Mouse (Mus musculus) cerebellum, postnatal 10 days (tissue): Measurements from ENCODE around the gene Nodal.

Experiments
- DNase-seq, 2 experiments: peaks; one replicate each; pipeline ENCODE4 v3.0.0; 2021; ENCODE audit warnings: mixed read lengths in 2 of 2

Nodal gene

DNA sequence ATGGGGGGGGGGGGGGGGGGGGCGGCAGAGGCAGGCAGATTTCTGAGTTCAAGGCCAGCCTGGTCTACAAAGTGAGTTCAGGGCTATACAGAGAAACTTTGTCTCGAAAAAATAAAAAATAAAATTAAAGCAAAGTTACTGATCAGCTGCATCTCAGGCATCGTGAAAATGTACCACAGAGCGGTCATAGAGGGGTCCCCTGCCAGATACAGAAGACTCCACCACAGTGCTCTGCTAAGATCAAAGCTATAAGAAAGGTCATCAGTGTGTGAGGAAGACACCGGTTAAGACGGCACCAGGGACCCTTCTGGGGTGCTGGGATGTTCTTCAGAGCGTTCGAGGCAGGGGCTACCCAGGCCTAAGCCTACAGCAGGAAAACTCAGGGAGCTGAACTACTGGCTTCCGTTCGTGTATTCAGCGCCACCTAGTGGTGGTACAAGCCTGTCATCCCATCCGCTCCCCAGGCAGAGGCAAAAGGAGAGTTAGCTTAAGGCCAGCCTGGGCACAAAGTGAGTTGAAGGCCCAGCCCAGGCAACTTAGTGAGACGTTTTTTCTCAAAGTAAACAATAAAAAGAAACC is 18.5 kb upstream of the Nodal start:
- DNase-seq, result peak; percentile 89 to 91

DNA sequence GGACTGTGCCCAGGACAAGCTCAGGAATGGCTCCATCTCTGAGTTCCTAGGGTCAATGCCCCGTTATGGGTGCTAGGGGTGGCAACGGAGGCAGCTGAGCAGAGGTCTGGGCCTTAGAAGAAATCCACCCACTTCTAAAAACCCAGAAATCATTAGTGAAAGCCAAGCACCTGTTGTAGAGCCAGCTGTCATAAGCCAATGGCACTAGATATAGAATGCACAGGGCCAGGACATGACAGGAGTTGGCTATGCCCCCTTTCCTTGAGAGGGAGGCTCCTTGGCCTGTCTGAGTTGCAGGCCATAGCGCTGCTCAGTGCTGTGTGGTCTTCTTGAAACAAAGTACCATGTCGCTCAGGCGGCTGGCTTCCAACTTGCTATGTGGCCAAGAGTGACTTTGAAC is 17.4 kb upstream of the Nodal start:
- no peak for DNase-seq

- peak in 1 of 2 experiments; percentile 26 for DNase-seq
Observed at GRCm38 (mm10) chr10:61402480-61402879, 15.3 kb upstream of the Nodal start.

GRCm38 (mm10) chr10:61402911-61403310 is 14.9 kb upstream of the Nodal start:
- no peak for DNase-seq

DNA sequence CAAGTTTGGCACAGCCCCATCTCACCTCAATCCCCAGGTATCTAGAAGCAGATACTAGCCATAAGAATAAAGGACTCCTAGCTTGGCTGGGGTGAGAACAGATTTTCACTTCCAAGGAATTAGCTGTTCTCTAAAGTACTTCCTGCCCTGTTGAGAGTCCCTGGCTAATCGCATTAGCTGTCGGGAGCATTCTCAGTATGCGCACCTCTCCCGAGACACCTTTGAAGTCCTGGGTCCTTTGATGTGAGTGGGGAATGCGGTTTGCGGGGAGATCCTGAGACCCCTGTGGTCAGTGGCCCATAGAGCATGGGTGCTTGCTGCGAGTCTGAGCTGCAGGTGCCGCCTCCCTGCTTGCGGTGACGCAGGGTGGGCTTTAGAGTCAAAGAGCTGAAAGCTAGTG is 11.8 kb upstream of the Nodal start:
- no peak for DNase-seq

GRCm38 (mm10) chr10:61409776-61410175 is 8.0 kb upstream of the Nodal start:
- DNase-seq, result no peak

DNA sequence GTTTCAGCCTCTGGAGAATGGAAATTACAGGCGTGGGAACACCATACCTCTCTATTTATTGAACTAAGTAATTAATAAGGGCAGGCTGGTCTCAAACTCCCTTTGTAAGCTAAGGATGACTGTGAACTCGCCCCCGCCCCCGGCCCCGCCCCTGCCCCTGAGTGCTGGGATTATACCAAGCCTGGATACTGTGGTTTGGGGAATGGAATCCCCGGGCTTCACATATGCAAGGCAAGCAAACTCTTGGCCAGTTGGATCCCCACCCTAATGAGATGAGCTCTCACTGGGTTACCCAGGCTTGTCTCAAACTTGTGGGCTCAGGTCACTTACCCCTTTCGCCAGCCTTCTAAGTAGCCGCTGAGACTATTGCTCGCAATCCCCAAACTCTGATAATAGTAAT is 7.6 kb upstream of the Nodal start:
- DNase-seq, result no peak

DNA sequence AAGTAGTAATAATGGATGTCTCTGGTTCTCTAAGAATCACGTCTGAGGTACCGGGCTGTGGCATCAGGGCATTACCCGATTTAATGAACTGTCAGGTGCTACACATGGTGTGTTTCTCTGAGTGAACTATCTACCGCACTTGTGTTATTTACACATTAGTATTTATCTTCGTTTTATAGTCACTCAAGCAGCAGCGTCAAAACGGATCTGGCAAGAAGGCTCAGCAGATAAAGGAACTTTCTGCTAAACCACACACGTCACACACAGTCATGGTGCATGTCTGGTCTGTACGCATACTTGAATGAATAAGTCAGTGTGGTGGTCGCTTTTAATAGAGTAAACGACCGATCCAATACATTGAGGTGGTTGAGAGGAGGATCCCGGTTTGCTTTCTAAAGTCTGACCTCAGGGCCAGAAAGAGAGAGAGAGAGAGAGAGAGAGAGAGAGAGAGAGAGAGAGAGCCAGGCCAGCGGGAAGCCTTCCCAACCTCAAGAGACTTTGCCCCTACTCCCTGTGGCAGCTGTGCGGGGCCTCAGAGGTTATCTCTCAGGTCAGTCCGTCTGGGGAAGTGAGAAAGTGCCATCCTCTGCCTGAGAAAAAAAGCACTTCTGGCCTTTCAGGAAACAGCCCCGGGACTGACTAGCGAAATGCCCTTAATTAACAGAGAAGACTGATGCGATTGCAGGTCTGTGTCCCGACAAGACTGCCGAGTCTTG is 4.7 kb upstream of the Nodal start:
- no peak for DNase-seq

DNA sequence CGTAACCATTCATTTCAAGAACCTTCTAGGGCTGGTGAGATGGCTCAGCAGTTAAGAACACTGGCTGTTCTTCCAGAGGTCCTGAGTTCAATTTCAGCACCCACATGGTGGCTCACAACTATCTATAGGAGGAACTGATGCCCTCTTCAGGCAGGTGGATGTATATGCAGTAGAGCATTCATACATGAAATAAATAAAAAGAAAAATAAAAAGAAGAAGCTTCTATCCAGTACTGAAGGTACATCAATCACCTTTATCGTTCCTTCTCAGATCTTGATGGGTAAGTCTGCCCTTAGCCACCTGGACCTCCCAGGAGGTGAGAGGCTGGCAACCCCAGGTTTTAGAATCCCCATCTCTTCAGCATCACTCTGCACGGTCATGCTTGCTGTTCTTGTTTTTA is 2.5 kb upstream of the Nodal start:
- DNase-seq, result no peak

DNA sequence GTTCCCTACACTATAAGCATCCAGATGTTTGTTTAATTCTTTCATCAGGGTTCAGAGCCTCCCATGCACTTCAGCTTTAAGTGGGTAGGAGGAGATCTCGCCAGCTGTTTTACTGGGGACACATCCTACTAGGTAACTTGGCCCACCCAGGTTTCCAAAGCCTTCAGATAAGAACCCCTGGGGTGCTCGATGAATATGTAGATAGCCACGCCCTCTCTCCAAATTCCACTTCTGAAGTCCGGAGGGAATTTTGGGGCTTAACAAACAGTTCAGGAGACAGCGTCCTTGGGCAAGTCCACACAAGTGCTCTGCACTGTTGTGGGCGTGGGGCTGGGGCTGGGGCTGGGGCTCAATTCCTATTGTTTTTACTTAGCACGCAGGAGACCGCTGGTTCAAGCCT is 1.9 kb upstream of the Nodal start:
- no peak for DNase-seq

- DNase-seq, result no peak
Observed at GRCm38 (mm10) chr10:61416561-61416960, 1.2 kb upstream of the Nodal start.

- DNase-seq, result no peak
Observed at GRCm38 (mm10) chr10:61417046-61417445, 726 bp upstream of the Nodal start.

- DNase-seq, result peak; percentile 46 to 49
Observed at GRCm38 (mm10) chr10:61418131-61418900, 544 bp downstream of the Nodal start.

DNA sequence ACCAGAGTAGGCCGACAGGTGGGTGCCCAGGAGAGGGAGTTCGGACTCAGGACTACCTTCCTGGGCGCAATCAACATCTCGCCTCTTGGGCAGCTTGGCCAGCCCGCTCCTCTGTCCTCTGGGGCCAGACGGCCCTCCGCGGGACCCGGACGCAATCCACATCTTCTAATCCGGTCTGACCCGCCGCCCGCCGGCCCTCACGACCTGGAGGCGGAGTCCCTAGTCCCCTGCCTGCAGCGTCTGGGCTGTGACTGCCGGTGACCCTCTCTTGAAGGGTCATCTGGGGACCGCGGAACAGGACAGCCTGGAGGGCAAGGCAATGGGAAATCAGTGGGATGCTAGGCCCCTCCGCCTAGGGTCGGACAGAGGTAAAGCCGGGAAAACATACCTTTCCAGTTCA is 1.4 kb downstream of the Nodal start:
- no peak for DNase-seq

DNA sequence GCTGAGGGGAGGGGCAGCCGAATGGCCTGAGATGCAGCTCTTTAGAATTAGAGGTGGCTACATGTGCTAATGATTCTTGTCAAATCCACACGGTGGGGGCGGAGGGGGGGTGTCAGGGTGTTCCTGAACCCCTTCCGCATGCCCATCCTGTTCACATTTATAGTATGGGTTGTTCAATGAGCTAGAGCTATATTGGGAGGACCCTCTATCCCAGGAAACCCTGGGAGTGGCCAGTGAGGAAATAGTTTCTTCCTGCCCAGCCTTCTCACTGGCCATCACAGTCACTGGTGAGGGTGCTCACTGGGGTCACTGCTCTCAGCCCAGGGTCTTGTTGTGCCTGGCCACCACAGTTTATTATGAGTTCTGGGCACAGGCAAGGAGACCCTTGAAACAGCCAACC is 2.2 kb downstream of the Nodal start:
- no peak for DNase-seq

DNA sequence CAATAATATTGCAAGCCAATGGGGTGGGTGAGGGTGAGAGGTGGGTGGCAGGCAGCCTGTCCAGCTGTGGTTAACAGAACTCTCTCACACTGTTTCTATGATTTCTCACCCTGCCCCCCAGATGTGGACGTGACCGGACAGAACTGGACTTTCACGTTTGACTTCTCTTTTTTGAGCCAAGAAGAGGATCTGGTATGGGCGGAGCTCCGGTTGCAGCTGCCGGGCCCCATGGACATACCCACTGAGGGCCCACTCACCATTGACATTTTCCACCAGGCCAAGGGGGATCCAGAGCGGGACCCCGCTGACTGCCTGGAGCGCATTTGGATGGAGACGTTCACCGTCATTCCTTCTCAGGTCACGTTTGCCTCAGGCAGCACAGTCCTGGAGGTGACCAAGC is 5.1 kb downstream of the Nodal start:
- no peak for DNase-seq

DNA sequence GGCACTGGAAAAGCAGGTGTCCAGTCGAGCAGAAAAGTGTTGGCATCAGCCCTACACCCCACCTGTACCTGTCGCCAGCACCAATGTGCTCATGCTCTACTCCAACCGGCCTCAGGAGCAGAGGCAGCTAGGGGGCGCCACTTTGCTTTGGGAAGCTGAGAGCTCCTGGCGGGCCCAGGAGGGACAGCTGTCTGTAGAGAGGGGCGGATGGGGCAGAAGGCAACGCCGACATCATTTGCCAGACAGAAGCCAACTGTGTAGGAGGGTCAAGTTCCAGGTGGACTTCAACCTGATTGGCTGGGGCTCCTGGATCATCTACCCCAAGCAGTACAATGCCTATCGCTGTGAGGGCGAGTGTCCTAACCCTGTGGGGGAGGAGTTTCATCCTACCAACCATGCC is 5.5 kb downstream of the Nodal start:
- peak; percentile 63 to 73 for DNase-seq

DNA sequence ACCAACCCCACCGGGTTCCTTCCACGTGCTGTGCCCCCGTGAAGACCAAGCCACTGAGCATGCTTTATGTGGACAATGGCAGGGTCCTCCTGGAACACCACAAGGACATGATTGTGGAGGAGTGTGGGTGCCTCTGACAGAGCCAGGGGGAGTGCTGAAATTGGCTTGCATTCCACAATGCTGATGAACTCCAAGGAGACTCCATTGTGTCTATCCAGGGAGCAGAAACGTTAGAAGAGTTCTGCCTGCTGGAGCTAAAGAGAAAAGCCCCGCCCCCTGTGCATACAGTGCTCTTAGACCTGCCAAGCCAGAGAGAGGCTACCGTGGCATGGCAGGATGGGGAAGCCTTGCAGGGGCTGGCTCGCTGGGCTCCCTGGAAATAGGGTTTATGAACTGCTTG is 6.7 kb downstream of the Nodal start:
- DNase-seq, result peak; percentile 28 to 37

DNA sequence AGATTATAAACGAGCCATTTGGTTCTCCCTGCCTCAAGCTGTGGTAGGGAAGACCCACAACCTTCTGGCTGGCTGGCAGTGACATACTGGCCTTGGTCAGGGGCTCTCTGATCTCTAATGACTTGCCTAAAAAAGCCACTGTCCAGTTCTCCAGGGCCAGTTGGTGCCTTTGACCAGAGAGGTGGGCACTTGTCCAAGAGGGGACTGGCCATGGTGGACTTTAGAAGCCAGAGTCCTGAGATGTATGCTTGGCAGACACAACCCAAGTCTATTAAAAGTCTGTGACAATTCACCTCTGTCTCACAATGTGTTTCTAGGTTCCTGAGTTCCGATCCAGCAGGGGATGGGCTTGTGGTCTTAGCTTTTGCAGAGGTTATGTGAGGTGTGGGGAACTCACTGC is 7.3 kb downstream of the Nodal start:
- peak; percentile 37 to 47 for DNase-seq

DNA sequence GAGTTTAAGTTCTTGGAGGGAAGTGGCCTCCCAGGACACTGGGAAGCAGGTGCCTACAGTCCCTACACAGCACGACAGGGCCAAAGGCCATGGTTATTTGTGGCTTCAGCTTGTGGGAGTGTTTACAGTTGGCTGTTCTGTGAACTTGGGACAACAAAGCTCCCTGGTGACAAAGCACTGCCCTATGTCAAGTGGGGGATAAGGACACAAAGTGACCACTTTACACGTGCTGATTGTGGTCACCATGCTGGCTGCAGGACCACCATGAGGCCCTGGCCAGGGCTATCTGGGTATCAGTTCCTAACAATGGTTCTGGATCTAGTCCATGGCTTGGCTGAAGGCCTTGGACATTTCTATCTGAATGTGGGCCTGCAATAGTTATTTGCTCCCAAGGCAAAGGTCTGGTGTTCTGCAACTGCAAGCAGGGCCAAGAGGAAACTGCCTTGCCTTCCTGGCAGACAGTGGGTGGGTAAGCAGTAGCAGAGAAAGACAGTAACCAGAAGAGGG is 8.5 kb downstream of the Nodal start:
- DNase-seq, result peak in 1 of 2 experiments; percentile 36

DNA sequence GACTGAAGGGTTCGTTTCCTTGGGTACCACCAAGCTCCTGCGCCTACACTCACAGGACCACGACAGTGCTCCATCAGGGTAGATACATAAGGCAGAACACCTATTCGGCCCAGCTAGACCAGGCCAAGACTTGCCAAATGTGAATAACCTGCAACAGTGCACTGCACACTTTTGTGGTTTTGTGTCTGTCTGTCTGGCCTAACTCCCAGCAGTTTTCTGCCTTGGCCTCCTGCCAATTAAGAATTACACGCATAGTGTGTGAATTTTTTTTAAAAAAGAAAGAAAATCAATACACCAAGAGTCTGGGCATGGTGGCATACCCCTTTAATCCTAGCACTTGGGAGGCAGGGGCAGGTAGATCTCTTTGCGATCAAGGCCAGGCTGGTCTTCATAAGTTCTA is 10.2 kb downstream of the Nodal start:
- DNase-seq, result no peak

GRCm38 (mm10) chr10:61428416-61428815 is 10.6 kb downstream of the Nodal start:
- no peak for DNase-seq

- no peak for DNase-seq
Observed at GRCm38 (mm10) chr10:61429043-61429442, 11.3 kb downstream of the Nodal start.

- peak in 1 of 2 experiments; percentile 33 for DNase-seq
Observed at GRCm38 (mm10) chr10:61431375-61431774, 13.6 kb downstream of the Nodal start.
